Mouse (Mus musculus) neural tube, embryonic 13.5 days (tissue): ENCODE measurements around the gene Mob1b. TPM values are rescaled to one million over a fixed set of nuclear protein-coding genes. Genes with fewer than 3 reads are reported as not detected.

Experiments used
- ATAC-seq: fragments of 200-750 bp; cut with Nextera tagmentation; 2 replicates; pipeline ENCODE4 v1.8.0; 2017; ENCODE audit warnings: low read depth, mild to moderate bottlenecking, moderate TSS enrichment, moderate library complexity
- H3K27ac ChIP-seq: fragments of 300-500 bp; sonication (generic); replicated peaks from 2 replicates; pipeline ENCODE4 v1.5.1; 2015; ENCODE audit warnings: moderate library complexity, mild to moderate bottlenecking, inconsistent platforms
- H3K27me3 ChIP-seq: fragments of 300-500 bp; sonication (generic); 2 replicates; pipeline ENCODE4 v1.6.1; 2015; ENCODE audit warnings: mild to moderate bottlenecking, inconsistent platforms
- H3K36me3 ChIP-seq: fragments of 300-500 bp; sonication (generic); 2 replicates; pipeline ENCODE4 v1.6.1; 2015; ENCODE audit warnings: mild to moderate bottlenecking, inconsistent platforms
- H3K4me1 ChIP-seq: fragments of 300-500 bp; sonication (generic); replicated peaks from 2 replicates; pipeline ENCODE4 v1.6.1; 2015; ENCODE audit warnings: inconsistent platforms
- H3K4me2 ChIP-seq: fragments of 300-500 bp; sonication (generic); 2 replicates; pipeline ENCODE4 v1.6.1; 2015; ENCODE audit warnings: inconsistent platforms, mild to moderate bottlenecking, moderate library complexity
- H3K4me3 ChIP-seq: fragments of 300-500 bp; sonication (generic); 2 replicates; pipeline ENCODE4 v1.5.1; 2015; ENCODE audit warnings: mild to moderate bottlenecking, inconsistent platforms
- H3K9ac ChIP-seq: fragments of 300-500 bp; sonication (generic); 2 replicates; pipeline ENCODE4 v1.6.1; 2015; ENCODE audit warnings: moderate library complexity, mild to moderate bottlenecking, inconsistent platforms
- H3K9me3 ChIP-seq: fragments of 300-500 bp; sonication (generic); 2 replicates; pipeline ENCODE4 v1.6.1; 2016; ENCODE audit warnings: inconsistent platforms
- WGBS: fragments of 180-500 bp; shearing (Covaris S2); methylation state at CpG from one replicate; pipeline ENCODE4 v1.1.7; 2015; 5-methylcytosine and 5-hydroxymethylcytosine counted together
- polyA plus RNA-seq: library from polyadenylated mRNA; unstranded; fragments of >200 nt; fragmentation: Nextera tagmentation; extraction: Ambion mirVana; gene quantifications from 2 replicates; pipeline ENCODE4 v1.2.1, GENCODE M21; 2015

The Mob1b gene
- 9.8 and 13.2 TPM in 2 replicates for polyA plus RNA-seq

- 1% methylated on average over 49 of the region's 54 CpGs for WGBS
- H3K9ac ChIP-seq, result peak within 1 kb of the TSS; percentile 99
- peaks cover 39% of the 10 kb centered on the region for H3K4me1 ChIP-seq
- peak; percentile 95 for ATAC-seq
- H3K9me3 ChIP-seq, result no peaks in the 10 kb centered on the region
- no peaks in the 10 kb centered on the region for H3K27me3 ChIP-seq
- H3K27ac ChIP-seq, result peak within 1 kb of the TSS; percentile 95
- peak within 1 kb of the TSS; percentile 98 for H3K4me3 ChIP-seq
- no peaks in the 10 kb centered on the region for H3K36me3 ChIP-seq
- H3K4me2 ChIP-seq, result peak within 1 kb of the TSS; percentile 95
Observed at GRCm38 (mm10) chr5:88720116-88721002, at the start of gene Mob1b. Gene Mob1b, plus strand, starts transcription at chr5:88720855.

- ATAC-seq, result peak; percentile 60
- peak overlapping the region; percentile 97 for H3K27ac ChIP-seq
- H3K9me3 ChIP-seq, result no peaks in the 10 kb centered on the region
- H3K36me3 ChIP-seq, result peaks cover 31% of the 10 kb centered on the region
- peak overlapping the region; percentile 77 for H3K4me2 ChIP-seq
- H3K4me3 ChIP-seq, result peak overlapping the region; percentile 95
- H3K4me1 ChIP-seq, result peaks cover 37% of the 10 kb centered on the region
- no peaks in the 10 kb centered on the region for H3K27me3 ChIP-seq
- WGBS, result under 1% methylated on average over 43 of the region's 47 CpGs
- peak overlapping the region; percentile 96 for H3K9ac ChIP-seq
Observed at GRCm38 (mm10) chr5:88674703-88675442, 45.8 kb upstream of the Mob1b start.

- Histone ChIP-seq H3K27ac (peak within 1 kb of the TSS; percentile 97), H3K4me1 (peaks cover 37% of the 10 kb centered on the region), H3K4me3 (peak within 1 kb of the TSS; percentile 95), H3K27me3 (no peaks in the 10 kb centered on the region), H3K9me3 (no peaks in the 10 kb centered on the region), H3K36me3 (peaks cover 23% of the 10 kb centered on the region), H3K9ac (peak within 1 kb of the TSS; percentile 96), H3K4me2 (peak within 1 kb of the TSS; percentile 77)
- under 1% methylated on average over 100 of the region's 127 CpGs for WGBS
- peak; percentile 92 for ATAC-seq
Observed at GRCm38 (mm10) chr5:88675443-88676387, 44.9 kb upstream of the Mob1b start, which contains the start of gene Grsf1. Gene Grsf1, minus strand, starts transcription at chr5:88676171.

- Histone ChIP-seq H3K4me2 (no peak overlapping the region), H3K9ac (no peak overlapping the region), H3K9me3 (no peaks in the 10 kb centered on the region), H3K36me3 (no peaks in the 10 kb centered on the region), H3K27ac (no peak overlapping the region), H3K27me3 (no peaks in the 10 kb centered on the region), H3K4me1 (peaks cover 22% of the 10 kb centered on the region), H3K4me3 (no peak overlapping the region)
- WGBS, result 35% methylated on average over 7 of the region's 7 CpGs
- ATAC-seq, result no peak
Observed at GRCm38 (mm10) chr5:88678929-88679328, 41.7 kb upstream of the Mob1b start.

- Histone ChIP-seq H3K4me2 (no peak overlapping the region), H3K4me1 (peaks cover 18% of the 10 kb centered on the region), H3K36me3 (no peaks in the 10 kb centered on the region), H3K9me3 (no peaks in the 10 kb centered on the region), H3K27ac (no peak overlapping the region), H3K9ac (no peak overlapping the region), H3K4me3 (no peak overlapping the region), H3K27me3 (no peaks in the 10 kb centered on the region)
- no peak for ATAC-seq
- 4% methylated on average over 6 of the region's 6 CpGs for WGBS
Observed at GRCm38 (mm10) chr5:88679341-88679740, 41.3 kb upstream of the Mob1b start.

- peaks cover 11% of the 10 kb centered on the region for H3K4me1 ChIP-seq
Observed at GRCm38 (mm10) chr5:88680567-88680966, 40.1 kb upstream of the Mob1b start.

GRCm38 (mm10) chr5:88683706-88684105, 36.9 kb upstream of the Mob1b start:
- Histone ChIP-seq H3K4me2 (no peak overlapping the region), H3K9ac (no peak overlapping the region), H3K9me3 (no peaks in the 10 kb centered on the region), H3K27ac (no peak overlapping the region), H3K4me1 (peaks cover 5% of the 10 kb centered on the region), H3K4me3 (no peak overlapping the region), H3K36me3 (no peaks in the 10 kb centered on the region), H3K27me3 (no peaks in the 10 kb centered on the region)
- 72% methylated on average over 9 of the region's 9 CpGs for WGBS
- no peak for ATAC-seq

More at GRCm38 (mm10) chr5:88680567-88680966, 40.1 kb upstream of the Mob1b start:
- no peaks in the 10 kb centered on the region for H3K27me3 ChIP-seq
- no peak overlapping the region for H3K4me2 ChIP-seq
- WGBS, result 89% methylated on average over 6 of the region's 6 CpGs
- no peak overlapping the region for H3K27ac ChIP-seq
- no peaks in the 10 kb centered on the region for H3K36me3 ChIP-seq
- no peaks in the 10 kb centered on the region for H3K9me3 ChIP-seq
- H3K9ac ChIP-seq, result no peak overlapping the region
- ATAC-seq, result no peak
- H3K4me3 ChIP-seq, result no peak overlapping the region

GRCm38 (mm10) chr5:88684226-88684625, 36.4 kb upstream of the Mob1b start:
- no peak for ATAC-seq
- no peak overlapping the region for H3K4me2 ChIP-seq
- no peaks in the 10 kb centered on the region for H3K36me3 ChIP-seq
- no peak overlapping the region for H3K27ac ChIP-seq
- H3K9me3 ChIP-seq, result no peaks in the 10 kb centered on the region
- H3K4me3 ChIP-seq, result no peak overlapping the region
- WGBS, result 8% methylated on average over 3 of the region's 3 CpGs
- no peak overlapping the region for H3K9ac ChIP-seq
- peaks cover 2% of the 10 kb centered on the region for H3K4me1 ChIP-seq
- no peaks in the 10 kb centered on the region for H3K27me3 ChIP-seq

GRCm38 (mm10) chr5:88685306-88685705, 35.3 kb upstream of the Mob1b start:
- Histone ChIP-seq H3K27me3 (no peaks in the 10 kb centered on the region), H3K9me3 (no peaks in the 10 kb centered on the region), H3K27ac (no peak overlapping the region), H3K9ac (no peak overlapping the region), H3K4me3 (no peak overlapping the region), H3K4me1 (no peaks in the 10 kb centered on the region), H3K36me3 (no peaks in the 10 kb centered on the region), H3K4me2 (no peak overlapping the region)
- 9% methylated on average over 6 of the region's 6 CpGs for WGBS
- no peak for ATAC-seq

- H3K4me1 ChIP-seq, result no peaks in the 10 kb centered on the region
- no peaks in the 10 kb centered on the region for H3K9me3 ChIP-seq
- no peaks in the 10 kb centered on the region for H3K27me3 ChIP-seq
- no peak overlapping the region for H3K9ac ChIP-seq
- no peak for ATAC-seq
- no peak overlapping the region for H3K27ac ChIP-seq
- no peak overlapping the region for H3K4me3 ChIP-seq
- H3K4me2 ChIP-seq, result no peak overlapping the region
- 71% methylated on average over 6 of the region's 6 CpGs for WGBS
- H3K36me3 ChIP-seq, result no peaks in the 10 kb centered on the region
Observed at GRCm38 (mm10) chr5:88685745-88686299, 34.8 kb upstream of the Mob1b start.

GRCm38 (mm10) chr5:88687996-88688406, 32.7 kb upstream of the Mob1b start:
- ATAC-seq, result no peak
- no peaks in the 10 kb centered on the region for H3K4me1 ChIP-seq
- no peaks in the 10 kb centered on the region for H3K9me3 ChIP-seq
- no peak overlapping the region for H3K4me3 ChIP-seq
- H3K27me3 ChIP-seq, result no peaks in the 10 kb centered on the region
- H3K36me3 ChIP-seq, result no peaks in the 10 kb centered on the region
- 88% methylated on average over 8 of the region's 8 CpGs for WGBS
- no peak overlapping the region for H3K27ac ChIP-seq
- H3K4me2 ChIP-seq, result no peak overlapping the region
- H3K9ac ChIP-seq, result no peak overlapping the region
